In the genomic region with DNA sequence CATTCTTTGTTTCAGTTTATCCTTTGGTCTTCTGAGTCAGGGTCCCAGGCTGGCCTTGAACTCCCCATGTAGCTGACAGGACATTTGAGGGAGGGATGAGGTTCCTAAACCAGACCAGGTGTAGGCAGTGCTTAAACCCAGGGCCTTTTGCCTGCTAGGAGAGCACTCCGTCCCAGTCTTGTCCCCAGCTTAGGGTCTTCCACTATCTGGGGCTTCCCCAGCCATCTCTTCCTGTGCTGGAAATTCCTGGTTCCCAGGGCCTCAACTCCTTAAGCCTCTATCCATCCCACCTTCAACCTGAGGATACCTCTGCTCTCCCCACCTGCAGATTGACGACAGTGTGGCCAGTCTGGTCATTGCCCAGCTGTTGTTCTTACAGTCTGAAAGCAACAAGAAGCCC, we compare ENCODE assay signal across 1 mouse cellular context.
TF ChIP-seq lines count a peak whose summit lies in the region.

No protein-coding gene starts in this region.

TF ChIP-seq in MEL, 35 proteins besides CTCF, POLR2A, EP300 and RAD21:
- TF ChIP-seq ZNF384 (IDR thresholded peaks at IDR 0.05; ENCODE audit: low read depth, low read length) (no peak), ETS1 (IDR thresholded peaks at IDR 0.05; ENCODE audit: low read depth, low read length) (no peak), HCFC1 (IDR thresholded peaks at IDR 0.05; ENCODE audit: low read depth, low read length) (no peak), TCF12 (IDR thresholded peaks at IDR 0.05; ENCODE audit: low read depth, low read length) (no peak), CHD1 (IDR thresholded peaks at IDR 0.05; ENCODE audit: low read depth, low read length) (no peak), USF2 (IDR thresholded peaks at IDR 0.05; ENCODE audit: borderline replicate concordance in 1 of 2, insufficient read depth in 1 of 2, low read depth in 1 of 2, low read length in 2 of 2) (no peak), ELF1 (IDR thresholded peaks at IDR 0.05; ENCODE audit: low read depth, low read length) (no peak), SIN3A (IDR thresholded peaks at IDR 0.05; ENCODE audit: low read length) (no peak), ZKSCAN1 (IDR thresholded peaks at IDR 0.05; ENCODE audit: low read depth, low read length) (no peak), ZMIZ1 (IDR thresholded peaks at IDR 0.05; ENCODE audit: low read depth, low read length) (no peak), MAX (IDR thresholded peaks at IDR 0.05; ENCODE audit: low read length) (no peak), MXI1 (IDR thresholded peaks at IDR 0.05; ENCODE audit: low read depth, low read length) (no peak), TBP (IDR thresholded peaks at IDR 0.05; ENCODE audit: low read depth, low read length) (no peak), JUND (IDR thresholded peaks at IDR 0.05; ENCODE audit: low read depth, low read length) (no peak), MAFK (IDR thresholded peaks at IDR 0.05; ENCODE audit: borderline replicate concordance, low read depth, low read length) (no peak)
